Mouse (Mus musculus) urinary bladder, adult 2 months (tissue): Measurements from ENCODE around the gene Tex9. TPM values are rescaled to one million over a fixed set of nuclear protein-coding genes. Genes with fewer than 3 reads are reported as not detected.
"Not testable (repeated sequence)": the region's sequence is repeated elsewhere in the genome, so short reads cannot be mapped to it uniquely, and the experiment has no call there.

Source experiments
- DNase-seq: peaks from one replicate; pipeline ENCODE4 v3.0.0; 2022; ENCODE audit warnings: low spot score
- polyA plus RNA-seq: library from polyadenylated mRNA; depleted of rRNA; stranded (reverse); fragments of >200 nt; gene quantifications from 2 replicates; pipeline ENCODE4 v1.2.3, GENCODE M21; 2012; rRNA removed

Gene Tex9
- polyA plus RNA-seq, 1 experiment, result 11.7 TPM

DNA sequence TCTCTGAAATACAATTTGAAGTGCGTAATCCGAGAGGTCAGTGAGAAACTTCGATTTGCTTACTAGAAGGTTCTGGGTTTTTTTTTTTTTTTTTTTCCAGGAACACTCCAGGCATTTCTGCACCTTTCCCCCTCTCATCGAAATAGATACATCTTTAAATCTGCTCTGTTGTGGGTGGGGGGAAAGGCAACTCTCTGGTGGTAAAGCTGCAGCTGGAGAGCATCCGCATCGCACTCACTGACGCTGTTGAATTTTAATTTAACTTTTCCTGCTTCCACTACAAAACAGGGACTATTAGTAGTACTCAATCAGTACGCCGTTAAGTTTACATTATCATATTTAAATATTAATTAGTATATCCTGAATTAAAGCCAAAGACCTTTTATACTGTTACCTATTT, 53.3 kb downstream of the Tex9 start:
- DNase-seq, result no peak

DNA sequence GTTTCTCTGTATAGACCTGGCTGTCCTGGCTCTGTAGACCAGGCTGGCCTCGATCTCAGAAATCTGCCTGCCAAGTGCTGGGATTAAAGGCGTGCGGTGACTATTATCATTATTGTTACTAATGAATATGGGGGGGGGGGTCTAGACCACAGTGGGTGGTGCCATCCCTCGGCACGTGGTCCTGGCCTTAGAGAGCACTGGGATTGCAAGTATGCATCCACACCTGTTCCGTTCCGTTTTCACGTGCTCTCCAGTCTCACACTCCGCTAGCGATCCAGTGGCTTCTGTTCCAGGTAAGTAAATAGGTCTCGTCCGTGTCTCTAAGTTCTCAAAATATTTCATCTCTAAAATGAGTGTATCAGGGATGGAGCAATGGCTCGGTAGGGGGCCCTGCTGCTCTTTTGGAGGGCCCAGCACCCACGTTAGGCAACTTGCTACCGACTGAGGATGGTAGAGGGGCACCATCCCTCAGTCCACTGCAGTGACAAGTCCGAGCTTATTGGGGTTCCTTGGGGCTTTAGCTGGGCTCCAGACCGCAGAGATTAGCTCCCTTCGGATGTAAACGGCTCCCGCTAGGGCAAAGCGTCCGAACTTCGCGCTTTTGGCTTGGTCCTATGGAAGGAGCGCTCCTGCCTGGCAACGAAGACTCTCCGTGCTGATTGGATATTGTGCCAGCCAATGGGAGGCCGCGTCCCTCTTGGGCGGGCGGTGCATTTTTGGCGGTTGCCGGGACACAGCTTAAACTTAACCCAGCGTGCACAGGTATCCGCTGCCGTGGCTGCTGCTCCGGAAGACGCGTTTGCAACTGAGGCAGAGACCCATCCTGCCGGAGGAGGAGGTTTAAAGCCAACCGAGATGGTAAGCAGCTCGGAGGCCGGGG, 54.0 kb downstream of the Tex9 start, which contains the start of gene Mns1:
Gene Mns1 (plus strand): TSS at position 190 of the 880 bp plus-strand sequence.
- peak; percentile 80 for DNase-seq

DNA sequence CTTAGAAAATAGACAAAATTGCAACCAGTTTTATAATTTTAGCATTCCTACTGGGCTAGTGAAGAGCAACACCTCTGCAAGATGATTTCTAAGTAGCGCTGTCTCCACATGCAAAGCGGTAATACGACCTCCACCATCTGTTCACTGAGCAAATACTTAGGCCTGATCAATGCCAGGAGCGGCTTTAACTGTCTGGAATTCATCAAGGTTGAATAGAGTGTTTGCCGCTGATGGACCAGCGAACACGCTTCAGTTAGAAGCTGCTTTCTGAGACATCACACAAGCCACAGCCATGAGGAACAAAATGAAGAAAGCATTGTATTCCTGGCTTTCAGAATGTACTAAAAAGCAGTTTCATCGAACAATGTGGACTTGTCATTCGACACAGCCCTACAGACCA, 57.1 kb downstream of the Tex9 start:
- no peak for DNase-seq

DNA sequence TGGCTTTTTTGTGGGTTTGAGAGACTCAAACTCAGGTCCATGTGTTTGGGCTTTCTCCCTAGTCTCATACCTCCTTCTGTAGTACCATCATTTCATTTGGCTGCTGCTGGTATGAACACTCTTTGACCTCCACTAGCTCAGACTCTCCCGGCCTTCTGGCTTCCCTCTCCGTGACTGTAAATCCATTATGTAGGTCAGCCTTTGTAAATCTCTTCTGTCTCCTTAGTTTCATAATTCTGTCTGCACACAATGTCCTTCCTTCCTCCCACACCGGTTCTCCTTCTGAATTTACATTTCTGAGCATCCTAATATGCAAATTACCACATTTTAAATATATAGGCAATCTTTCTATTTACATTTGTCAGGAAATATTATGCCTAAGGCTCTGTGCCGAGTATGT, 64.2 kb downstream of the Tex9 start:
- no peak for DNase-seq

DNA sequence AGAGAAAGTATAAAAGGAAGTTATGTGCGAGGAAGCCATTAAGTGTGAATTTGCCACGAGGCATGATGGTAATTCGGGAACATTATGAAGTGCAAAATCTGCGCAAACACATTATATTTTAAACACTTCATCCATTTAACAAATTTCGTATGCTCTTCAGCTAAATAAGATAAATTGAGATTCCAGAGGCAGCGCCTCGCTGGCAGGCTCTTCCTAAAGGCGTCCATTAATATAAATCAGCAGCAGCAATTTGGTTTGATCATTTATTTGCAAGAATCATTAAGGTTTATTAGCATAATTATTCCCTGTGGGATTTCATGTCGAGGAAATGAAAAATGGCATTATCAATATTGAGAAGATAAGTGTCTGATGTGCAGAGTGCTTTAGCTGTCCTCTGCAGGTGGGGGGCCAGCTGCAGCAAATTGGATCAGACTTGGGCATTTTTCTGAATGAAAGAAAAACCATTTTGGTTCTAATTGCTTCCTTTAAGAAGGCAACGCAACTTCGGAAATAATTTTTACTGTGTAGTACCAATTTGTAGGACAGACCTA, 66.6 kb downstream of the Tex9 start:
- no peak for DNase-seq

DNA sequence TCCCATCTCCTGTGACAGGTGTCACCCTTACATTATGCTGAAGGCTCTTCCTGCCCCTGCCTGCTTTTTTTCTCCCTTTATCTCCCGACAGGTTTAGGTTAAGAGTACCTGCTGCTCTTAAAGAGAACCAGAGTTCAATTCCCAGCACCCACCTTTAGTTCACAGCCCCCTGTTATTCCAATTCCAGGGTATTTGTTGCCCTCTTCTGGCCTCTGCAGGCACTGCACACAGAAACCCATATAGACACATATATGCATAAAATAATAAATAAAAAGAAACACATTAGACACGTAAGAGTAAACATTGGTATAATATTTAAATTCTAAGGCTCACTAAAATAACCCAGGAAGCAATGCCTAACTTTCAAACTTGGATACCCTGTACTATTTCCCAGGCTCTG, 69.3 kb downstream of the Tex9 start:
- no peak for DNase-seq

DNA sequence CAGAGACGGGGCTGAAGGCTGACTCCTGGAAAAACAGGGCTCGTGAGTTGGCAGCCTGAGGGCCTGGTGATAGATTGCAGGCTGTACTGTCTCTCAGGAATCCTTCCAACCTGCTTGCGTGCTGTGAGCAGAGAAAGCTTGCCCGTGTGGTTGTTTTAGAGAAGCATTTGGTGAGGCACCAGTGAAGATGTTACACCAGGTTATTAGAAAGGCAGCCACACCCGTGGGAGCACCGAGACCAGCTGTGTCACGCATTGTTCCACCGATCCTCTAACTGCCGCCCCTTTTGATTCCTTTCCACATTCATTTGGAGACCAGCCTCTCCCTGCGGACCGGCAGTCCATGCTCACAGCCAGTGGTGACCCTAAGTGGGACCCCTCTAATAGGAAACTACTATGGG, 69.7 kb downstream of the Tex9 start:
- no peak for DNase-seq

DNA sequence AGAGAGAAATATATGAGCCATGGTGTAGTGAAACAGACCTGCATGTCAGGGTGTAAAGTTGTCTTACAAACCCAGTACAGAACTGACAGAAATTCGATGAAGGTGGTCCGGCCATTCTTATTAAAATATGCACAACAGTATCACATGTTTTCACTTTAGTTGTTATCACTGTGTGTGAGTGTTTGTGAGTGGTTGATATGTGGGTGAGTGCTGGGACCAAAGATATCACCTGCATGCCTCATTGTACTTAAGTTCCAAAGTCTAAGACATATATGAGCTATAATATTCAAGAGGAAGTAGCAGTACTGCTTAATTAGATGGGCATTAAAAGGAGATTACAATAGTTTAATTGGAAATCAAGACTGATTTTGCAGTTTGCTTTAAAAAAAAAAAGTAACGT, 71.5 kb downstream of the Tex9 start:
- no peak for DNase-seq

DNA sequence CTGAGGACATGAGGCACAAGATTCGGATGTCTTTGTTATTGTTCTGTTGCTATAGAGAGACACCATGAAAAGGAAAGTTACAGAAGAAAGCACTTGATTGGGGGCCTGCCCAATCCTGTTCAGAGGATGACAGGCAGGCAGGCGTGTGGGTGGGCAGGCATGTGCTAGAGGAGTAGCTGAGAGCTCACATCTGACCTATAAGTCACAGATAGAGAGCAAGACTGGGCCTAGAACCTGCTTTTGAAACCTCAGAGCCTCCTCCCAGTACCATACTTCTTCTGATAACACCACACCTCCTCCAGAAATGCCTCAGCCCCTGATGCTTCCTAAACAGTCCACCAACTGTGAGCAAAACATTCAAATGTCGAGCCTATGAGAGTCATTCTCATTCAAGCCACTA, 73.6 kb downstream of the Tex9 start:
- DNase-seq, result no peak

DNA sequence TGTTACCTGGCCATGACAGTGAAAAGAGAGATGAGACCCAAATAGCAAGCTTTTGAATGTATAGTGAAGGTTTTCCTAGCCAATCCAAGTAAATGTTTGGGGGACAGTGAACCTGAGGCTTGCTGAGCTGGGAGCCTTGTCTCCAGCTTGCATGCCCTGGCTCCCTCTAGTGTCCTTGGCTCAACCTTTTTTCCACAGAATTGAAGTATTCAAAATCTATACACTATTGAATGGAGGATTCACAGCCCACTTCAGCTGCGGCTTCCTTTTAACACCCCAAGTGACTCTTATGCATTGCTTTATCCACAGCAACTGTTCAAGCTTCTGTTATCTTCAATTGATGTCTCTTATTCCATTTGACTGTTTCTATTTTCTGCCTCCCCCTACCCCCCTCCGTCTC, 80.3 kb downstream of the Tex9 start:
- DNase-seq, result no peak

DNA sequence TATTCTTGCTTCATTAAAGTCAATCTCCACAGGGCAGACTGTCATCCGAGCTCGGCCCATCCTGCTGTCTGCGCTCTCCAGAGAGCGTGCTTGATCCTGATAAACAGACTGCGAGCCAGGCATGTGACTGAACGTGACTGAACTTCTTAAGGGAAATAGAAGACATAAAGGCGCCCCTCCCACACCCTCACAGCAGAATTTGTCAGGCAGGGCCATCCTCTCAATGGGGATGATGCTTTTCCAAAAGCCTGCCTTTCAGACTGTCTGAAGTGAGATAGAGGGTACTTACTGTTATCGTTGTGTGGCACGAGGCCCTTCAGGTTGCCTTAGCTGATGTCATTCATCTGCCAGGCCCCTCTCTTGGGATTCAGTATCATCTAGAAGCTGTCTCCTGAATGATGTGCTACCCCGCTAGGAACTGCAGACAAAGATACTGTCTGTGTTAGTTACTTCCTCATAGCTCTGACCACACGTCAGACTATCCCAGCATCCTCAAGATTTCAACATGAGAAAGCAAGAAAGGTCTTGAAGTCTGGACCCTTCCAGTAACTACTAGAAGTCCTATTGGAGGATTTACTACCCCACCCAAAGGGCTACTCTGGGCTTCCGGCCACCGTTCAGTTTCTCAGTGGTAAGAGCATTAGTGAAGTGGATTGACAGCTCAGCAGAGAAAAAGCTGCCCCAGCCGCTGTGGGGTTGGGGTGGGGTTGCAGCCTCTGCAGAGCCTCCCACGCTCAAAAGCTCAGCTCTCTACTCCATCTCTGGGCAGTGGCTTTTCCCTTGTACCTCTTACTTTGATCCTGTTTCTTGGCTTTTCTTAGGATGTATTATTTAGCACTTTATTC, 82.4 kb downstream of the Tex9 start:
- no peak for DNase-seq

DNA sequence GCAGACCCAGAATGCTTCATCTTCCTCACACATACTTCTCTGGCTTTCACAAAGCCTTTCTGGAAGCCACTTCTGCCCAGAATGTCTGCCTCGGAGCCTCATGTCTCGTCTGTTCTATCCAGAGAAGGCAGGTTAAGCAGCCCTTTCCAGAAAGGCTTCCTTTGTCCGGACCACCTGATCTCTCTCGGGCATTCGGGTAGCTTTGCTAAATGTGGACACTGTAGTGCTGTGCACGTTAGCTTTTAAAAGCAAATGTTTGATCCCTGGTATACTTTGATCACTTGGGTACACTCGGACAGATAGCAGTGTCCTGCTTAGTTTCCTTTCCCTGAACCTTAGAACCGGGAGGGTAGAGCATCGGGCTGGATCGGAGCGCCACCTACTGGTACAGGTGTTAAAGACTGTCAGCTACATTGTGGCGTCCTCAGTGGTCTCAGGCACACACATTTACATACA, 83.9 kb downstream of the Tex9 start:
- peak; percentile 60 for DNase-seq

DNA sequence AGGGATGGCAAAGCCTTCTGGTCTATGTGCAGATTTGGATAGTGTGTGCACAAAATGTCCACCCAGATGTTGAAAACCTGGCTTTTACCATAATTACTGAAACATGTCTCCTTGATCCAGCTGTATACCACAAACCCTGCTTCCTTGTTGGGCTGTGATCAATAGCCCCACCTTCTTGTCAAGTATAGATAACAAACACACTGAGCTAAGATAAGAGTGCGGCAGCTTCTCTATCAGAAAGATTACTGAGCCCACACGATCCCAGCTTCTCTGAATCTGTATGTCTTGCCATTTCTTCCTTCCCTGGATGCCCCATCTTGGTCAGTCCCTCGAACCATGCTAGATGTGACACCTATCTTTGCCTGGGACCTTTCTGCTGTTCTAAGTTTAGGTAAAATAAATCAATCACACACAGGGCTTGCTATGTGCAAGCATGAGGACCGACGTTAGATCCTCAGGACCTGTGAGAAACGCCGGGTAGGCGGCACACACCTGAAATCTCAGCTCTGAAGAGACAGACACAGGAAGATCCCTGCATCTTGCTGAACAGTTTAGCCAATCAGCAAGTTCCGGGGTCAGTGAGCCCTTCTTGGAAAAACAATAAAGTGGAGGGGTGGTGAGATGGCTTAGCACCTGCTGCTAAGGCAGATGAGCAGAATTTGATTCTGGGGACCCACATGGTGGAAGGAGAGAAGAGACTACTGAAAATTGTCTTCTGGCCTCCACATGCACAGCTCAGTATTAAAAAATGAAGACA, 86.0 kb downstream of the Tex9 start:
- no peak for DNase-seq

DNA sequence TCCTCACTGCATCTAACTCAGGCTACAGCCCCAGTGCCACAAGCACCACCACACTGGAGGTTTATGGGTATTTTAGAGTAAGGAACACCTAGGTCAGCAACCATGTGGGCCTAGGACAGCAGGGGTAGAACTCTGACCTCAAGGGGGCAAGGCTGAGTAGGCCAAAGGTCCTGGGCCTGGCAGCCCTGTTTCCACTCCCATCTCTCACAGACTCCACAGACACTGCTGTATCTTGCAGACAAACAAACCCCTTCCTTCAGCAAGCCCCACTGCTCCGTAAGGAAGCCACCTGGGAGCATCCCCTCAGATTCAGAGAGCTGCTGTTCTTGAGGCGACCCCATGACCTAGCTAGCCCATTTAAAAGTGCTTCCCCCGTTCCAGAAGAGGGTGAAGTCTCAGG, 87.1 kb downstream of the Tex9 start:
- no peak for DNase-seq

DNA sequence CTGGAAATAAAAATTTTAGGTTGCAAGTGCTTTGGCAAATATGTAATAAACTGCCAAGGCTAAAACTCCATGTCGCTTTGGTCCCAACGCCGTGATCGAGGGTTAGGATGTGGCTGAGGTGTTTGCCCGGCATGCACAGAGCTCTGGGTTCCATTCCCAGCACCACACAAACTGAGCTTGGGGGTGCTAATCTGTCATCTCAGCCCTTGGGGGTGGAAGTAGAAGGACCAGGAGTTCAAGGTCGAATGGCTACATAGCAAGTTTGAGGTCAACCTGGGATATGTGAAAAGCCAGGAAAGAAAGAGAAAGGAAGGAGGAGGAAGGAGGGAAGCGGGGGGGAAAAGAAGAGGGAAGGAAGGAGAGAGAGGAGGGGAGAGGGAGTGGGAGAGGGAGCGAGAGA, 87.6 kb downstream of the Tex9 start:
- DNase-seq, result no peak

DNA sequence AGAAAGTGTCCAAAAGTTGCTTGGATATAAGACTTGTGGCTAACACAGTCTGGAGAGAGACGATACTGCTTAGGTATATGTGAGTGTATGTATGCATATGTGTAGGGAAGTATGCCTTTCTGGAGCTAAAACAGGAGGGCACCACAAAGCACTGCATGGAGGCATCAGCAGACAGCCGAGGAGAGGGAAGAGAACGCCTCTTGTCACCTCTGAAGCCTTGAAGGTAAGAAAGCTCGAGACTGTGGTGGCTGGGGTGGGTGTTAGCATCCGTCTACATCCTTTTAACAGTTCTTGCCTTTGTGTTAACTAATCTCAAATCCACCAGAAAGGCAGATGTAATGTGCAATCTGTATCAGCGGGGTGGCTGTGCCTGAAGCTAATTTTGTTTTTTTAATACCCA, 88.6 kb downstream of the Tex9 start:
- DNase-seq, result no peak

DNA sequence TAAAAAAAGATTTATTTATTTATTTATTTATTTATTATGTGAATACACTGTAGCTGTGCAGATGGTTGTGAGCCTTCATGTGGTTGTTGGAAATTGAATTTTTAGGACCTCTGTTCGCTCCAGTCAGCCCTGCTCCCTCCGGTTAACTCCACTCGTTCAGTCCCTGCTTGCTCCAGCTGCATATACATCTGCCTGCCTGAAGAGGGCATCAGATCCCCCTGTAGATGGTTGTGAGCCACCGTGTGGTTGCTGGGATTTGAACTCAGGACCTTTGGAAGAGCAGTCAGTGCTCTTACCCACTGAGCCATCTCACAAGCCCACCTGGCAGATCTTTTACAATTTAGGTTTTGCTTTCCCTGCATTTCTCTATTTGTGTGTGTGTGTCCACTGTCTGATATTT, 90.2 kb downstream of the Tex9 start:
- DNase-seq, result not testable (repeated sequence)

Other genes with a start within 250 kb of the Tex9 start
- 36.2 and 41.0 TPM in 2 replicates for gene Zfp280d, start 217.4 kb downstream of the Tex9 start, polyA plus RNA-seq
- gene Mns1, start 54.2 kb downstream of the Tex9 start, polyA plus RNA-seq, result 1.2 and 1.8 TPM in 2 replicates
- 6.6 and 8.9 TPM in 2 replicates for gene Rfx7, start 40.0 kb upstream of the Tex9 start, polyA plus RNA-seq
- 389 and 506 TPM in 2 replicates for gene Nedd4, start 170.1 kb upstream of the Tex9 start, polyA plus RNA-seq